Mouse (Mus musculus) liver, embryonic 14.5 days (tissue): ENCODE results near the gene Sbno2.

Experiments used
- CTCF ChIP-seq: IDR thresholded peaks from 2 replicates; pipeline ENCODE4 v1.5.1; 2016; ENCODE audit warnings: antibody characterized with exemption, low read depth, control low read depth
- EP300 ChIP-seq: IDR thresholded peaks from 2 replicates; pipeline ENCODE4 v1.6.1; 2016; ENCODE audit warnings: antibody characterized with exemption, low read depth

DNA sequence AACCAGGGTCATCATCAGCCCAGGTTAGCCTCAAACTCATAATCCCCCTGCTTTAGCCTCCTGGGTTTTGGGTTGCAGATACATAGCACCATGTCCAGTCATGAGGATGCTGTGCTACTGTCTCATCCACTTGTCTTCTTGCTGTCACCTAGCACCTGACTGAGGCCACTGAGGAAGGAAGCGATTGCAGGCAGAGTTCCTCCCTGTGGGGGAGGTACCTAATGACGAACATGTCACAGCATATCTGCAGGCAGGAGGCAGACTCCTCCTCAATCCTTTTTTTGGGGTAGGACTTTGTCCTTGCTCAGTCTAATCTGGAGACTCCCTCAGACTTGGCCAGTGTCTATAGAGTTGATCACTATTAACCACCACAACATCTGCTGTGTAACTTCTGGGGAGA, 16.3 kb upstream of the Sbno2 start:
- no peak for TF ChIP-seq EP300
- TF ChIP-seq CTCF, result 0 out of 2 replicates have a peak, but pooled peaks have one; percentile 11
